Mouse (Mus musculus) megakaryocyte, embryonic 14.5 days (primary cell): Measurements from ENCODE around the gene Wfdc15b.

Source experiments
- FLI1 ChIP-seq: IDR thresholded peaks from 2 replicates; pipeline ENCODE4 v1.6.1; 2012; ENCODE audit warnings: low read length, inconsistent platforms, mixed read lengths
- GATA1 ChIP-seq: IDR thresholded peaks from 3 replicates; pipeline ENCODE4 v1.6.1; 2012; ENCODE audit warnings: mixed read lengths, low read length, inconsistent platforms, borderline replicate concordance

DNA sequence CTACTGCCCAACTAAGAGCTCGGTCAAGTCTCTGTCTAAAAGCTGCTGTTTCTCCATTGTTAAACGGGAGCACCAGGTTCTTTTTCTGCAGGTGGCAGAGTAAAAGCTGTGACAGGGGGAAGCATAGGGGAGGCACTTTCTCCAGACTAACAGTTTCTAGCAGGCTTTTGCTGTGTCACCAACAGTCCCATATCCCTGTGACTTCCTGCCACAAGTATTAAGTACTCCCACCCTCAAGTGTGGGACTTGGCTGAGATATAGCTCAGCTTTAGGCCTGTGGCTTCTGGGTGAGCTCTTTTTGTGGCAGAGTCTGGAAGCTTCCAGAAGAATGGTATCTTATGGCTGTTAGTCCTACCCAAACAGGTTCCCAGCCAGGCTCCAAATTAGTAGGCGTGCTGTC is 45.6 kb downstream of the Wfdc15b start:
- TF ChIP-seq GATA1, result no peak
- no peak for TF ChIP-seq FLI1
